Mouse (Mus musculus) megakaryocyte, embryonic 14.5 days (primary cell): ENCODE results near the gene Ticam1. TPM values are rescaled to one million over a fixed set of nuclear protein-coding genes. Genes with fewer than 3 reads are reported as not detected.

Experiments used
- H3K27me3 ChIP-seq: replicated peaks from 2 replicates; pipeline ENCODE3; 2012; ENCODE audit warnings: inconsistent platforms
- H3K36me3 ChIP-seq: replicated peaks from 2 replicates; pipeline ENCODE3; 2012; ENCODE audit warnings: low read length, inconsistent platforms, mixed read lengths
- H3K4me1 ChIP-seq: 2 replicates; pipeline ENCODE4 v1.6.1; 2012; ENCODE audit warnings: inconsistent platforms
- H3K4me3 ChIP-seq: replicated peaks from 2 replicates; pipeline ENCODE3; 2012; ENCODE audit warnings: moderate library complexity, mild to moderate bottlenecking, inconsistent platforms
- H3K9me3 ChIP-seq: 2 replicates; pipeline ENCODE4 v1.6.1; 2012; ENCODE audit warnings: inconsistent platforms
- FLI1 ChIP-seq: IDR thresholded peaks from 2 replicates; pipeline ENCODE4 v1.6.1; 2012; ENCODE audit warnings: low read length, inconsistent platforms, mixed read lengths
- GATA1 ChIP-seq: IDR thresholded peaks from 3 replicates; pipeline ENCODE4 v1.6.1; 2012; ENCODE audit warnings: mixed read lengths, low read length, inconsistent platforms, borderline replicate concordance
- polyA plus RNA-seq: library from polyadenylated mRNA; stranded (reverse); fragments of >175 nt; gene quantifications from 2 replicates; pipeline ENCODE4 v1.2.3, GENCODE M21; 2012; ENCODE audit warnings: low replicate concordance; ENCODE audit not compliant: insufficient read depth

The Ticam1 gene
- polyA plus RNA-seq, 1 experiment: 13.7 TPM

DNA sequence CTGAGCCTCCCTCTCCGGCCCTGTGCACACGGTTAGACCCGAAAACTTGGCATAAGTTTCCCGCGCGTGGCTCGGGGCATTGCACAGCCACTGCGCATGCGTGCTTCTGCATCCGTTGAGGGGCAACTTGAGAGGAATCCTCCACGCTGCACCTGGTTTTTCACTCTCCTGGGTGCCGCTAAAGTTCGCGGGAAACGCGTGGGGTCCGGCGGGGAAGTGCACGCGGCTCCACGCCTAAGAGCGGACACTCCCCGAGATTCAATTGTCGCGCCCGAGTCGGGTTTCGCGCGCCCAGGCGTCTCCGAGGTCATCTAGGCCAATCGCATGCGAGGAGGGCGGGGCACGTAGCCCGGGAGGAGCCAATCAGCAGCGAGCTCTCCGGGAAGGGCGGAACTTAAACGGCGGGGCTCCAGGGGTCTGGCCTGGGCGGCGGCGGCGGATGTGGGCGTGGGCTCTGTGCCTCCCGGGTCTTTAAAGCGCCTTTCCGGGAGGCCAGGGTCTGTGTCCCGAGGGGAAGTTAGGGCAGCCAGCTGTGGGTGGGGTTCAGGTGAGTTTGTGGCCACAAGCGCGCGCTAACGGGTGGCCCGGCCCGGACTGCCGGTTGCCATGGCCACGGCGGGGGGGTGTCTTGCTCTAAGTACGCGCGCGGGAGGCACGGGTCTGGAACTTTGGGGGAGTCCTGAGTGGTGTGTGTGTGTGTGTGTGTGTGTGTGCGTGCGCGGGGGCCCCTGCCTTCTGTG, 27.4 kb upstream of the Ticam1 start:
- H3K9me3 ChIP-seq: no peaks in the 10 kb centered on the region
- H3K4me3 ChIP-seq: peak overlapping the region; percentile 95
- peaks cover 35% of the 10 kb centered on the region for H3K36me3 ChIP-seq
- H3K27me3 ChIP-seq: peaks cover 2% of the 10 kb centered on the region
- peaks cover 61% of the 10 kb centered on the region for H3K4me1 ChIP-seq
- TF ChIP-seq GATA1: no peak
- peak; percentile 82; the same call in 1 of the 2 replicates for TF ChIP-seq FLI1

DNA sequence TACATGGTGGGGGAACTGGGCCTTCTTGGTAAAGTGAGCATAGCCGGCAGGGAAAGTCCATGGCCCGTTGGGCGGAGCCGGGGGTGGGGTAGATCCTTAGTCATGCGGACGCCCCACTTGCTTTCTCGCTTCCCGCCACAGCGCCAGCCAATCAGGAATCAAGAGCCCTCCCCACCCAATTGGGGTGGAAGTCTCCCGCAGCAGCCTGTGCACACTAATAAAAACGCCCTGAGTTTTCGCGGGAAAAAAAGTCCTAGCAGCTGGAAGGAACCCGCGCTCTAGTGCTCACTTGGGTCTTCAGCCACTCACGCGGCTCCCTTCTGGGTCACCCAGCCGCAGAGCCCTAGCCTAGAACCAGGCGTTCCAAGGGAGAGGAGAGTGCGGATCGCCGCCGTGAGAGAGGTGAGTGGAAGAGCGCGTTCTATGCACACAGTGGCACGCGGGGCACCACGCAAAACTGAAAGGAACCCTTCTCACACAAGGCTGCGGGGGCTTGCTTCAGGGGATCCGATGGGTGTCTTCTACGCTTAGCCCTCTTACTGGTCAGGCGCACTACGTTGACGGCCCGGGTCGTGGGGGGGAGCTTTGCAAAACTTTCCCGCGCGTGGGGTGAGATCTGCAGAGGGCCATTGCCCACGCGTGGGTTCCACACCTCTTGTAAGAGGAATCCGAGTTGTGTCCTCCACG, 26.7 kb upstream of the Ticam1 start, which contains the start of gene Uhrf1:
Uhrf1 (plus strand) TSS at position 162 of the 687 bp plus-strand sequence.
- H3K9me3 ChIP-seq: no peaks in the 10 kb centered on the region
- no peak for TF ChIP-seq GATA1
- no peak; the same call in 1 of the 2 replicates for TF ChIP-seq FLI1
- peaks cover 2% of the 10 kb centered on the region for H3K27me3 ChIP-seq
- peaks cover 57% of the 10 kb centered on the region for H3K4me1 ChIP-seq
- peaks cover 28% of the 10 kb centered on the region for H3K36me3 ChIP-seq
- peak within 1 kb of the TSS; percentile 95 for H3K4me3 ChIP-seq

DNA sequence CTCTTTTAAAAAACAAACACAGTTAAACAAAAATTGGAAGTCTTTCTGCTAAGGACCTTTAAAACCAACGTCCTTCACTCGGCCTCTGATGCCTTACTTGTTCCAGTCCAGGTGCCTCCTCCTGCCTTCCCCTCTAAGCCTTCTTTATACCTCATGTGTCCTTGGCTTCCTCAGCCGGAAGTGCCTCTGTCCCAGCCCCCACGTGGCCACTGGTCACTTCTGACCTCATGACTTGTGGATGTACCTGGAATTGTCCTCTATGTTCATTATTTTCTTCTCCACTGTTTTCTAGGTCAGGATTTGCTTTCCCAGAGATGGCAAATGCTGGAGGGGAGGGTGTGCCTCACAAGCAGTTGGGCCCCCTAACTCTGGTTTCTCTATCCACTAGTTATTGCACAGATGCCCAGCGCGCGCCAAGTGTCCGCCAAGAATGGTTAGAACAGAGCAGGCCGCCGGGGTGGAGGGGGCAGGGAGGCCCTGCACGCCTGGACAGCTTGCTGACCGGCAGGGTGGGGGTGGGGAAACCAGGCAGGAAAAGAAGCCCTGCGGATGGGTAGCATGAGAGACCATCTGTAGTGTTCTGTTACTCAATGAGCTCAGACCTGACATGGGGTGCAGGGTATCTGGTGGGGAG, 25.9 kb upstream of the Ticam1 start:
- TF ChIP-seq FLI1: no peak
- no peak for TF ChIP-seq GATA1
- Histone ChIP-seq H3K4me3 (peak overlapping the region; percentile 59), H3K36me3 (peaks cover 20% of the 10 kb centered on the region), H3K27me3 (peaks cover 2% of the 10 kb centered on the region), H3K9me3 (no peaks in the 10 kb centered on the region), H3K4me1 (peaks cover 48% of the 10 kb centered on the region)

DNA sequence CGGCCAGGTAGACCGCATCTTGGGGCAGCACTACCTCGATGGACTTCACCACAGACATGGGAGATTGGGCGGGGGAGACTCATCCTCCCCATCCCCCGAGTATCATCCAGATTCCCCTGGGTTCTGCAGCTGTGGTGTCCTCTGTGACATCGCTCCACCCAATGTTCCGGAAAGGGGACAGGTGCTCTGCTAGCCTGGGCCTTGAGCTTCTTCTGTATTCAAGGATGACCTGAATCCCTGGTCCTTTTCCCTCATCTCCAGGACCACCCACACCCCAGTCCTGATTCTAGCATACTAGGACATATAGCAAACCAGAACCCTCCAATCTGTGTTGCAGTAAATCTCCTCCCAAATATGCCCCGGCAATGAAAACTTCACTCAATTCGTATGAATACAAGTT, 23.6 kb upstream of the Ticam1 start, which contains the start of gene Arrdc5:
Arrdc5 (minus strand) TSS at position 101 of the 400 bp plus-strand sequence.
- H3K27me3 ChIP-seq: peaks cover 2% of the 10 kb centered on the region
- no peak within 1 kb of the TSS for H3K4me3 ChIP-seq
- TF ChIP-seq FLI1 (no peak), GATA1 (no peak)
- peaks cover 35% of the 10 kb centered on the region for H3K4me1 ChIP-seq
- no peaks in the 10 kb centered on the region for H3K36me3 ChIP-seq
- no peaks in the 10 kb centered on the region for H3K9me3 ChIP-seq

DNA sequence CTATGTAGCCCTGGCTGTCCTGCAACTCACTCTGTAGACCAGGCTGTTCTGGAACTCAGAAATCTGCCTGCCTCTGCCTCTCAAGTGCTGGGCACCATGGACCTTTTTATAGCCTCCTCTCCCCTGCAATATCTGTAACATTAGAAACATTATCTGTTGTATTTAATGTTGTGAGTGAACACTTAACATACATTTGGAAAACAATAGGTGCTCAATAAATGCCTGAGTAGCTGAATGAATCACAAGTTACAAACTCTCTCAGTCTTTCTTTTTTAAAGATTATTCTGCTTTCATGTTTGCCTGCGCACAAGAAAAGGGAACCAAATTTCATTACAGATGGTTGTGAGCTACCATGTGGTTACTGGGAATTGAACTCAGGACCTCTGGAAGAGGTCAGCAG, 21.7 kb upstream of the Ticam1 start:
- Histone ChIP-seq H3K9me3 (no peaks in the 10 kb centered on the region), H3K4me3 (no peak overlapping the region), H3K36me3 (no peaks in the 10 kb centered on the region), H3K4me1 (peaks cover 26% of the 10 kb centered on the region), H3K27me3 (peaks cover 2% of the 10 kb centered on the region)
- TF ChIP-seq GATA1: no peak
- TF ChIP-seq FLI1: no peak

DNA sequence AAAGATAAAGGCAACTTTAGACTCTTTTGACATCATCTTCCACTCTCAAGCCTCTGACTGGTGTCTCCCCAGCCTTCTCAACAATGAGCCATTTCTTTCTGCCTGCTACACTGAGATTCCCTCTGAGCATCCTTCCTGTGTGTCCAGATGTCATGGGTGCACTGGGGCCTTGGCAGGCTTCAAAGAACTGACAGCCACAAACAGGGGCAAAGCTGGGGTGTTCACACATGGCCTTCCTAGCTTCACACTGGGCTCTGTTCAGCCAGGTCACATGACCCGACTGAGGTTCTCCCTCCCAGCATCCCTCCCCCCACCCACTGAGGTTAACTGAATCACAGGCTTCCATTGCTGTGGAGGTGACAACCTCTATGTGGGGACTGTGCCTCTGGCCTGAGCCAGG, 19.6 kb upstream of the Ticam1 start:
- no peak overlapping the region for H3K4me3 ChIP-seq
- TF ChIP-seq FLI1: no peak
- no peak for TF ChIP-seq GATA1
- no peaks in the 10 kb centered on the region for H3K36me3 ChIP-seq

DNA sequence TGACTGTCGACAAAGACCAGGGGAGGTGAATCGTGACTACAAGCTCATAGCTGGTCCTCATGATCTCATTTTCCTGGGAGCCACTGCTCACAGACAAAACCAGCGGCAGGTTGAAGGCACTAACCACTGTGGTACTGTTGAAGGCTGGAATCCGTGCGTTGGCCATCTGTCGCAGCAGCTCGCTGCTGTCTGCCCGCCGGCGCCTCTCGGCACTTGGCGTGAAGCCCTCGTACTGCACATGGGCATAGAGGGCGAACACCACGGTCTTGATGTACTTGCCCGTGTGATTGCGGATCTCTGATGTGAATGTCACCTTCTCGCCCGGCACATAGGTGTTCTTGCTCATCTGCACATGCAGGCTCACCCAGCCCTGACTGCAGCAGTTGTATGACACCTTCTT, 17.7 kb upstream of the Ticam1 start:
- no peak for TF ChIP-seq GATA1
- no peak for TF ChIP-seq FLI1
- Histone ChIP-seq H3K36me3 (no peaks in the 10 kb centered on the region), H3K4me3 (no peak overlapping the region), H3K4me1 (peaks cover 55% of the 10 kb centered on the region), H3K9me3 (no peaks in the 10 kb centered on the region), H3K27me3 (no peaks in the 10 kb centered on the region)

More for the DNA sequence above, 19.6 kb upstream of the Ticam1 start:
- Histone ChIP-seq H3K27me3 (peaks cover 2% of the 10 kb centered on the region), H3K4me1 (peaks cover 36% of the 10 kb centered on the region), H3K9me3 (no peaks in the 10 kb centered on the region)

DNA sequence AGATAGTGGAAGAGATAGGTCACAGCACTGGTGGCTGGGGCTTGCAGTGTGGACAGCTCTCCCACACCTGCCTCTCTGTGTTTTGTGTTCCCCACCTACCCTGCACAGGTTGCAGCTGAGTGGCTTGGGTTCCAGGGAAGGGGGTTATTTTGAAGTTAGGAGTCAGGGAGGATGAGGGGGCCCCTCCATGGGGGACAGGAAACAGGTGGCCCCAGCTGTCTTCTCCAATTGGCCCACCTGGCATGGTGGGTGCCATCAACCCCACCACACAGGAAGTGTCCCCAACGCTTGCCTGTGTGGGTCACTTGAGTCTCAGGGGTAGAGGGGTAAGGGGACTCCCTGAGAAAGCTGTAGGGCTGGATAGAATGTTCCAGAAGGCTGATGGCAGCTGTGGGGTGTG, 16.7 kb upstream of the Ticam1 start:
- TF ChIP-seq GATA1 (no peak), FLI1 (no peak)
- Histone ChIP-seq H3K4me3 (no peak overlapping the region), H3K9me3 (no peaks in the 10 kb centered on the region), H3K4me1 (peaks cover 65% of the 10 kb centered on the region), H3K36me3 (no peaks in the 10 kb centered on the region), H3K27me3 (no peaks in the 10 kb centered on the region)

DNA sequence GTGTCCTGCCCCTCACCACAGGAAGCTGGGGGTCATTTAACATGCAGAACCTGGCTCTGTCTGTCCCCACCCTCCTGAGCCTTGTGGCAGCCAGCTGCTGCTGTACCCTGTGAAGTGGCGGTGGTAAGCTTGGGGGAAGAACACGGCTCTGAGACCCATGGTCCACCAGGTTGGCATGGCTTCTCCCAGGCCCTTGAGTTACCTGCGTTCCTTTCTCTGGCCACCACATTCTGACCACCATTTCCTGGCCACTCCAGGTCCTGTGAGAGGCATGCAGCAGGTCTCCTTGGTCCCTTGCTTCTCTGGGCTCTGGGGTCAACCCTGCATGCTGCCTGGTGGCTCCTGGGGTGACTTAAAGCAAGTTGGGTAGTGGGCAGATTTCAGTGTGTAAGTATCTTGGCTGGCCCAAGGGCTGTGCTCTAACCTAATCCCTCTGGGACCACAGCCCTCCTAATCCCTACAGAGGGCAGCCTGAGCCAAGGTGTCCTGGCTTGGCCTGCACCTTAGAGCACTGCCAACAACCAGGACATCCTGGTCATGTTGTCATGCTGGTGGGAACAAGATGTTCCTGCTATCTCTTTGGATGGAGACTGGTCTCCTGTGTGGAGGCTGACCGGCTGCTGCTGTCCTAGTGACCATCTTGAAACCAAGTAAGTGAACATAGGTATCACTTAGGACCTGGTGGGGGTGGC, 16.1 kb upstream of the Ticam1 start, which contains the start of gene Plin3:
Plin3 (minus strand) TSS at position 343 of the 692 bp plus-strand sequence.
- Histone ChIP-seq H3K4me1 (peaks cover 71% of the 10 kb centered on the region), H3K9me3 (no peaks in the 10 kb centered on the region), H3K27me3 (no peaks in the 10 kb centered on the region), H3K4me3 (peak within 1 kb of the TSS; percentile 92), H3K36me3 (peaks cover 1% of the 10 kb centered on the region)
- no peak for TF ChIP-seq FLI1
- TF ChIP-seq GATA1: no peak
